Mouse (Mus musculus) c-Kit-positive CD71-positive TER-119-positive erythroid progenitor cells, embryonic 14.5 days (primary cell): Measurements from ENCODE around the gene Shtn1.
A peak's percentile ranks its signal among the peaks of the same experiment; 100 is the strongest.

Experiments
- DNase-seq: peaks from one replicate; pipeline ENCODE4 v3.0.0-alpha.2; 2013; ENCODE audit warnings: low spot score

The Shtn1 gene

GRCm38 (mm10) chr19:58968731-58969506 lies 107.0 kb downstream of the Shtn1 start:
- DNase-seq: no peak

- DNase-seq: no peak
Observed at GRCm38 (mm10) chr19:58963011-58963410, 112.9 kb downstream of the Shtn1 start.

GRCm38 (mm10) chr19:58954779-58955178 lies 121.1 kb downstream of the Shtn1 start:
- no peak for DNase-seq

GRCm38 (mm10) chr19:58952236-58952635 lies 123.7 kb downstream of the Shtn1 start:
- DNase-seq: no peak

- no peak for DNase-seq
Observed at GRCm38 (mm10) chr19:58951521-58951920, 124.4 kb downstream of the Shtn1 start.

GRCm38 (mm10) chr19:58945959-58946358 lies 129.9 kb downstream of the Shtn1 start:
- DNase-seq: no peak

GRCm38 (mm10) chr19:58942841-58943828 lies 132.8 kb downstream of the Shtn1 start, which contains the start of the genes Eno4 and Hspa12a:
TSS of gene Eno4 (plus strand) at chr19:58943425.
TSS of gene Hspa12a (minus strand) at chr19:58943654.
- peak; percentile 68 for DNase-seq

- no peak for DNase-seq
Observed at GRCm38 (mm10) chr19:58933062-58933461, 142.8 kb downstream of the Shtn1 start.

GRCm38 (mm10) chr19:58931081-58931800 lies 144.7 kb downstream of the Shtn1 start:
- DNase-seq: no peak
